Mouse (Mus musculus) lung, postnatal 0 days (tissue): ENCODE measurements around the gene Clns1a. TPM values are rescaled to one million over a fixed set of nuclear protein-coding genes. Genes with fewer than 3 reads are reported as not detected.

Experiments
- ATAC-seq: fragments of 200-750 bp; cut with Nextera tagmentation; 2 replicates; pipeline ENCODE4 v1.8.0; 2017; ENCODE audit warnings: moderate library complexity
- DNase-seq: peaks from one replicate; pipeline ENCODE4 v3.0.0-alpha.2; 2016; ENCODE audit warnings: low spot score
- H3K27ac ChIP-seq: fragments of 300-500 bp; sonication (generic); 2 replicates; pipeline ENCODE4 v1.5.1; 2014; ENCODE audit warnings: antibody characterized with exemption, mild to moderate bottlenecking, low read length, mixed read lengths
- H3K27me3 ChIP-seq: fragments of 300-500 bp; sonication (generic); replicated peaks from 2 replicates; pipeline ENCODE4 v1.6.1; 2014; ENCODE audit warnings: low read length, mixed read lengths; ENCODE audit not compliant: insufficient read depth
- H3K36me3 ChIP-seq: fragments of 300-500 bp; sonication (generic); 2 replicates; pipeline ENCODE4 v1.6.1; 2014; ENCODE audit warnings: low read length, mixed read lengths; ENCODE audit not compliant: insufficient read depth
- H3K4me1 ChIP-seq: fragments of 300-500 bp; sonication (generic); 2 replicates; pipeline ENCODE4 v1.6.1; 2014; ENCODE audit warnings: antibody characterized with exemption, low read depth, low read length, mixed read lengths; ENCODE audit not compliant: insufficient read depth
- H3K4me2 ChIP-seq: fragments of 300-500 bp; sonication (generic); replicated peaks from 2 replicates; pipeline ENCODE4 v1.6.1; 2014; ENCODE audit warnings: low read depth, mild to moderate bottlenecking, low read length, moderate library complexity, mixed read lengths
- H3K4me3 ChIP-seq: fragments of 300-500 bp; sonication (generic); 2 replicates; pipeline ENCODE4 v1.5.1; 2014; ENCODE audit warnings: low read depth, low read length
- H3K9ac ChIP-seq: fragments of 300-500 bp; sonication (generic); replicated peaks from 2 replicates; pipeline ENCODE4 v1.6.1; 2014; ENCODE audit warnings: low read depth, mild to moderate bottlenecking
- H3K9me3 ChIP-seq: fragments of 300-500 bp; sonication (generic); 2 replicates; pipeline ENCODE4 v1.6.1; 2016; ENCODE audit warnings: low read length, mixed read lengths
- CTCF ChIP-seq: IDR thresholded peaks from 2 replicates; pipeline ENCODE4 v1.5.1; 2016; ENCODE audit warnings: antibody characterized with exemption, mild to moderate bottlenecking
- EP300 ChIP-seq: IDR thresholded peaks from 2 replicates; pipeline ENCODE4 v1.6.1; 2016; ENCODE audit warnings: antibody characterized with exemption, mild to moderate bottlenecking, control low read depth
- WGBS: fragments of 180-500 bp; shearing (Covaris S2); extraction: QIAGEN DNeasy Blood & Tissue Kit; methylation state at CpG from one replicate; pipeline ENCODE4 v1.1.7; 2014; 5-methylcytosine and 5-hydroxymethylcytosine counted together
- polyA plus RNA-seq: library from polyadenylated mRNA; unstranded; fragments of >200 nt; fragmentation: Nextera tagmentation; extraction: Ambion mirVana; gene quantifications from 2 replicates; pipeline ENCODE4 v1.2.1, GENCODE M21; 2015

Clns1a gene
- polyA plus RNA-seq, 1 experiment from 2014 or later = 73.3 TPM

GRCm38 (mm10) chr7:97733606-97734005 lies 37.2 kb downstream of the Clns1a start:
- WGBS = 84% methylated on average over 5 of the region's 5 CpGs

DNA sequence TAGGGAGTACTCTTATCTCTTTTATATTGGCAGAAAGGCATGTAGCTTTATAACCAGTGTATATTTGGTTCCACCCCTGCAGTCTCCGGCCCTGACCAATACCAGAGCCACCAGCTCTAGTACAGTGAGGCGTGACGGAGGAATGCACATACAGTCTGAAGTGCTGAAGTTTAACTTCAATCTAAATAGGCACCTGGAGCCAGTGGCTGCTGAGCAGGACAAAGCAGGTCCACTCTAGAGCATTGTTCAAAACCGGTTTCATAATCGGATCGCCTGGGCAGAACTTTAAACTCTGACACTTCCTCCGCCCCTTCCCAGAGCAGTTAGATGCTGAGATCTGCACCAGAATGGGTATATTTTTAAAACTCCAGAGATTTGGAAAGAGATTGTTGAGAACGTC lies 38.6 kb downstream of the Clns1a start:
- Histone ChIP-seq H3K9ac (no peak overlapping the region), H3K9me3 (no peaks in the 10 kb centered on the region), H3K27me3 (no peaks in the 10 kb centered on the region), H3K4me1 (peaks cover 10% of the 10 kb centered on the region; the same call in 1 of the 2 replicates), H3K27ac (no peak overlapping the region), H3K4me3 (no peak overlapping the region), H3K4me2 (no peak overlapping the region), H3K36me3 (no peaks in the 10 kb centered on the region)
- 60% methylated on average over 8 of the region's 8 CpGs for WGBS
- peak; percentile 42 for DNase-seq
- TF ChIP-seq EP300 = no peak
- TF ChIP-seq CTCF = no peak
- peak; percentile 40 for ATAC-seq

More at GRCm38 (mm10) chr7:97733606-97734005, 37.2 kb downstream of the Clns1a start:
- no peak overlapping the region for H3K4me2 ChIP-seq
- H3K9ac ChIP-seq = no peak overlapping the region
- ATAC-seq (no peak), DNase-seq (no peak)
- H3K27ac ChIP-seq = no peak overlapping the region
- no peaks in the 10 kb centered on the region for H3K36me3 ChIP-seq
- no peaks in the 10 kb centered on the region for H3K27me3 ChIP-seq
- H3K9me3 ChIP-seq = no peaks in the 10 kb centered on the region
- TF ChIP-seq EP300 (no peak), CTCF (no peak)
- peaks cover 10% of the 10 kb centered on the region; the same call in 1 of the 2 replicates for H3K4me1 ChIP-seq
- H3K4me3 ChIP-seq = no peak overlapping the region

DNA sequence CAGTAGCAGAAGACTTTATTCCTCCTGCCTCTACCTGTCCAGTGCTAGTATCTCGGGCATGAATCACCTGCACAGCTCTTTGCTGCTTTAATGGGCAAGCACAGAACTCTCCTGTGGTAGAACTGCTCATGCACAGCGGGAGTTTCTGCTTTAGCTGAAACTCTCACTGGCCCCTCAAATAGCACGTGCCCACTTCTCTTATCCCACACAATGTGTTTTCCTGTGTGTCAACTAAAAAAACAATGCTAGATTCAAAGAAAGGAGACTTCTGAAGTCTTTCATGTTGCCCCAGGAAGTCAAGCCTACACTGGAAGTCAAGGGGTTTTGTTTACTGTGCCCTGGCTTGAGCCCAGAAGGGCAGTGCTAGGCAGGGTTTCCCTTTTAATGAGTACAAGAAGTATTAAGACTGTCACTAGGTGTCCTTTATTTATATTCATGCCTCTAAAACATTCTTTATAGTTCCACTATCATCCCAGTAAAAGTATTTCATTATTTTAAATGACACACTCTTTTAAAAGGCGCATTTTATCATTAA lies 39.5 kb downstream of the Clns1a start:
- no peaks in the 10 kb centered on the region for H3K27me3 ChIP-seq
- TF ChIP-seq EP300 (0 out of 2 replicates have a peak, but pooled peaks have one; percentile 24), CTCF (no peak)
- no peak overlapping the region for H3K9ac ChIP-seq
- H3K27ac ChIP-seq = no peak overlapping the region
- H3K4me1 ChIP-seq = peaks cover 10% of the 10 kb centered on the region; the same call in 1 of the 2 replicates
- H3K9me3 ChIP-seq = no peaks in the 10 kb centered on the region
- DNase-seq = peak; percentile 40
- no peak for ATAC-seq
- H3K4me2 ChIP-seq = no peak overlapping the region
- H3K36me3 ChIP-seq = no peaks in the 10 kb centered on the region
- no peak overlapping the region for H3K4me3 ChIP-seq
- 41% methylated on average over 4 of the region's 4 CpGs for WGBS

- ATAC-seq (no peak), DNase-seq (no peak)
- H3K4me3 ChIP-seq = peak overlapping the region; percentile 59
- TF ChIP-seq EP300 = no peak
- TF ChIP-seq CTCF = no peak
- no peaks in the 10 kb centered on the region for H3K9me3 ChIP-seq
- H3K36me3 ChIP-seq = no peaks in the 10 kb centered on the region
- H3K27ac ChIP-seq = no peak overlapping the region
- H3K4me1 ChIP-seq = peaks cover 10% of the 10 kb centered on the region; the same call in 1 of the 2 replicates
- no peaks in the 10 kb centered on the region for H3K27me3 ChIP-seq
- peak overlapping the region; percentile 98 for H3K4me2 ChIP-seq
- peak overlapping the region; percentile 41; the same call in 1 of the 2 replicates for H3K9ac ChIP-seq
- WGBS = 10% methylated on average over 12 of the region's 12 CpGs
Observed at GRCm38 (mm10) chr7:97737256-97737637, 40.8 kb downstream of the Clns1a start.

- Histone ChIP-seq H3K4me2 (peak within 1 kb of the TSS; percentile 98), H3K27ac (peak within 1 kb of the TSS; percentile 38; the same call in 1 of the 2 replicates), H3K4me3 (peak within 1 kb of the TSS; percentile 59), H3K27me3 (no peaks in the 10 kb centered on the region), H3K9ac (peak within 1 kb of the TSS; percentile 41), H3K4me1 (peaks cover 10% of the 10 kb centered on the region; the same call in 1 of the 2 replicates), H3K36me3 (no peaks in the 10 kb centered on the region), H3K9me3 (no peaks in the 10 kb centered on the region)
- under 1% methylated on average over 43 of the region's 64 CpGs for WGBS
- TF ChIP-seq EP300 (no peak), CTCF (no peak)
- ATAC-seq (peak; percentile 94), DNase-seq (peak; percentile 92)
Observed at GRCm38 (mm10) chr7:97737638-97738456, 41.4 kb downstream of the Clns1a start, which contains the start of gene Aqp11. TSS of gene Aqp11 (minus strand) at chr7:97738289.

- peaks cover 10% of the 10 kb centered on the region; the same call in 1 of the 2 replicates for H3K4me1 ChIP-seq
- no peak overlapping the region for H3K27ac ChIP-seq
- H3K9ac ChIP-seq = no peak overlapping the region
- no peaks in the 10 kb centered on the region for H3K36me3 ChIP-seq
- no peaks in the 10 kb centered on the region for H3K9me3 ChIP-seq
- TF ChIP-seq EP300 (no peak), CTCF (no peak)
- ATAC-seq (peak; percentile 52), DNase-seq (peak; percentile 80)
- 51% methylated on average over 10 of the region's 10 CpGs for WGBS
- no peak overlapping the region for H3K4me3 ChIP-seq
- H3K4me2 ChIP-seq = no peak overlapping the region
- no peaks in the 10 kb centered on the region for H3K27me3 ChIP-seq
Observed at GRCm38 (mm10) chr7:97740948-97741347, 44.5 kb downstream of the Clns1a start.
